Mouse (Mus musculus) adrenal gland, adult (tissue): ENCODE results near the gene Nmnat1.
A peak's percentile ranks its signal among the peaks of the same experiment; 100 is the strongest.
"Not testable (repeated sequence)": the region's sequence is repeated elsewhere in the genome, so short reads cannot be mapped to it uniquely, and the experiment has no call there.

ENCODE experiments used
- DNase-seq, 2 experiments: peaks; one replicate each; pipeline ENCODE4 v3.0.0; 2022 to 2023; ENCODE audit warnings: low spot score in 1 of 2; ENCODE audit not compliant: inconsistent age in 2 of 2

The Nmnat1 gene

DNA sequence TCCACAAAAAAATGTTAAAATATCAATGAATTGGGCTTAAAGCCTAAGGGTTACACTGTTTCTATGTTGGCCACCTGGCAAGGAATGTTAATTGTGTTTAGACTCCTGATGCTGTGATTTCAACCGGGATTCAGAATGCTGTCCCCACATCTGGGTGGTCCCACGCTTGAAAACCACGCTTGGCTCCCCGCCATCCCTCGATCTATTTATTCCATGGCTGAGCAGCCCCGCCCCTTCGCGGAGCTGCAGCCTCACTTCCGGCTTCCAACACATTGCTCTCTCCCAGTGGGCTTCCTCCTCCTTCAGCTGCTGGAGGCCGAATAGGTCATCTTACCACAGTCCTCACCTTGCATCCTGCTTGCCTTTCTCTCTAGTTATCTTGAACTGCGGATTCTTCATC lies 39.1 kb downstream of the Nmnat1 start:
- peak; percentile 36 to 65 for DNase-seq

DNA sequence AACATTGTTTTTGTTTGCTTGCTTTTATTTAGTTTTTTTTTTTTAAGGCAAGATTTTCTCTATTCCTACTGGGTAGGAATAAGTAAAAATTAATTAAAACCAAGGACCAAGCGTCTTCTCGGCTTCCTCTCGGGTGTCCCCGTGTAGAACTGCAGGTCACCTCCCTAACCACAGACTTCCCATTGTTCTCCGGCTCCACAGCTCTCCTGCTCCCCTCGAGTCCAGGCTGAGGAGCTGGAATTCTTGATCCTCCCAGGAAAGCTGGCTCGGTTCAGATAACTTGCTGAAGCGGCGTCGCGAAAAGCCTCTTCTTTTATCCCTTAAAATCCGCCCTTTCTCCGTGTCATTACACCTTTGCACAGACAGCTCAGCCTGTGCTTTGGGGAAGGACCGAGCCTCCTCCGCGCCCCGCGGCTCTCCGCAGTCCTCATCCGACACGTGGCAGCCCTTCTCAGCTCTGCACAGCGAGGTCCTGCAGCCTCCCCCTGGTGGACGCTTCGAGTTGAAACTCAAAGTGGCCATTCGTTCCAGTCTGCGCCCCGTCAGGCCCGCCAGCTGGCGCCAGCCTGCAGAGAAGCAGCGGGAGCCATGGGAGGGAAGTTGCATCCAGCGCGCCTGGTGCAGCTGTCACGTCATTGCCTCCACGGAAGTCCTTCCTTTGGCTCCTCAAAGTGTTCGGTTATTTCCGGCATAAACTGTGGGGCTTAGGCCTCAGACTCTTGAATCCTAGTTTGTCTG lies 39.9 kb downstream of the Nmnat1 start:
- peak; percentile 92 to 96 for DNase-seq

DNA sequence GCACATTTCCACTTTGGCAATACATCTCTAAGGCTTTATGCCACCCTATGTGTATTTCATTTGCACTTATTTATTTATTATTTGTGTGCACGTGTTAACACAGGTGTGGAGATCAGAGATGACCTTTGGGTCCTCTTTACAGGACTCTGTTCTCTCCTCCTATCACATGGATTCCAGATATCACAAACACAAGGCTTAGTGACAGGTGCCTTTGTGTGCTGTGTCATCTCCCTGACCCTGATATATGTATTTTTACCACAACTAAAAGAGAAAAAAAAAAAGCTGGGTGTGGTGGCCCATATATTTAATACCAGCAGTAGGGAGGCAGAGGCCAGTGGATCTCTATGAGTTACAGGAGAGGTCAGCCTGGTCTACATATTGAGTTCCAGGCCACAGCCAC lies 40.5 kb downstream of the Nmnat1 start:
- DNase-seq: no peak

DNA sequence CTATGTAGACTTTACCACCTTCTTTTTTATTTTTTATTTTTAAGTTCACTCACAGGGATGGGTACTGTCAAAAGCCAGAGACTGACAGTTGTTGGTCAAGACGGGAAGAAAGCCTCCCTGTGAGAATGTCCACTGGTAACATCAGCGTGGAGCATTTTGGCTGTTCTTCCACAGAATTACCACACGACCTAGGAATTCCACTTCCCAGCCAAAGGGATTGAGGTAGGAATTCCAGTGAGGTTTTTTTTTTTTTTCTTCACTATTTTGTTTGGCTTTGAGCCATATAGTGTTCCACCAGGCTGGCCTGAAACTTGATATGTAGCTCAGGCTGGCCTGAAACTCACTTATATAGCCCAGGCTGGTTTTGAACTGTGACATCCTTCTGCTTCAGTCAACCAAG lies 42.6 kb downstream of the Nmnat1 start:
- DNase-seq: peak in 1 of 2 experiments; percentile 19

DNA sequence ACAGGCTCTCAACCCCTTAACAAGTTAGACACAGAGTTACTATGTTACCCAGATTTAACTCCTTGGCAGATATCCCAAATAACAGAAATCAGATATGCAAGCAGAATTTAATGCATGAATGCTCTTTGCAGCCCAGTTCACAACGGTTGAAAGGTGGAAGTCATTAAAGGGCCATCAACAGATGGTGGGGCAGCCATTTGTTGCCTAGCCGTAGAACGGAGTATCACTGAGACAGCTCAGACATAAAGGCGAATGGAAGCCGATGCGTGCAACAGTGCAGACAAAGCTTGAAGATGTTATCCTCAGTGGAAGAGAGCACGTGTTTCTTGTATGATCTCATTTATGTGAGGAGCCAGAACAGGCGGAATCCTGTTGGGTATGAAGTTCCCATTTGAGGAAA lies 44.4 kb downstream of the Nmnat1 start:
- DNase-seq: no peak

DNA sequence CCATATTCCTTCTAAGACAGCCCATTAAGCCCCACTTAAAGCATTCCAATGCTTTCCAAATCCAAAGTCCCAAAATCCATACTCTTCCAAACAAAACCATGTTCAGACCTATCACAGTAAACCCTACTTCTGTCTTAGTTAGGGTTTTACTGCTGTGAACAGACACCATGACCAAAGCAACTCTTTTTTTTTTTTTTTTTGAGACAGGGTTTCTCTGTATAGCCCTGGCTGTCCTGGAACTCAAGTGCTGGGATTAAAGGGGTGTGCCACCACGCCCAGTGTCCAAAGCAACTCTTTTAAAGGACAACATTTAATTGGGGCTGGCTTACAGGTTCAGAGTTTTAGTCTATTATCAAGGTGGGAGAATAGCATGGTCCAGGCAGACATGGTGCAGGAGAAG lies 53.1 kb downstream of the Nmnat1 start:
- not testable (repeated sequence) for DNase-seq

DNA sequence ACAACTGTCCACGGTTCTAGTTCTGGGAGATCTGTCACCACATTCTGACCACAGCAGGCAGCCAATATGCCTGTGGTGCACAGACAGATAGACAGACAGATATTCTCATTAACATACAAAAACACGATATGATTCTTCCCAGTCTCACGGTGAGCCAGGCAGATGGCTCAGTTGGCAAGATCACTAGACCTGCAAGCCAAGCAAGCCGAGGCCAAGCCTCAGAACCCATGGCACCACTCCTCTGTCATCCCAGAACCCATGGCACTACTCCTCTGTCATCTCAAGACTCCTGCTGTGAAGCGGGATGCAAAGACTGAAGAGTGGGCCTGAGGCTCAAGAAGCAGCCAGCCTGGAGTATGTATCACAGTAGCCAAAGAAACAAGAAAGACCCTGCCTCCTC lies 55.4 kb downstream of the Nmnat1 start:
- no peak for DNase-seq

DNA sequence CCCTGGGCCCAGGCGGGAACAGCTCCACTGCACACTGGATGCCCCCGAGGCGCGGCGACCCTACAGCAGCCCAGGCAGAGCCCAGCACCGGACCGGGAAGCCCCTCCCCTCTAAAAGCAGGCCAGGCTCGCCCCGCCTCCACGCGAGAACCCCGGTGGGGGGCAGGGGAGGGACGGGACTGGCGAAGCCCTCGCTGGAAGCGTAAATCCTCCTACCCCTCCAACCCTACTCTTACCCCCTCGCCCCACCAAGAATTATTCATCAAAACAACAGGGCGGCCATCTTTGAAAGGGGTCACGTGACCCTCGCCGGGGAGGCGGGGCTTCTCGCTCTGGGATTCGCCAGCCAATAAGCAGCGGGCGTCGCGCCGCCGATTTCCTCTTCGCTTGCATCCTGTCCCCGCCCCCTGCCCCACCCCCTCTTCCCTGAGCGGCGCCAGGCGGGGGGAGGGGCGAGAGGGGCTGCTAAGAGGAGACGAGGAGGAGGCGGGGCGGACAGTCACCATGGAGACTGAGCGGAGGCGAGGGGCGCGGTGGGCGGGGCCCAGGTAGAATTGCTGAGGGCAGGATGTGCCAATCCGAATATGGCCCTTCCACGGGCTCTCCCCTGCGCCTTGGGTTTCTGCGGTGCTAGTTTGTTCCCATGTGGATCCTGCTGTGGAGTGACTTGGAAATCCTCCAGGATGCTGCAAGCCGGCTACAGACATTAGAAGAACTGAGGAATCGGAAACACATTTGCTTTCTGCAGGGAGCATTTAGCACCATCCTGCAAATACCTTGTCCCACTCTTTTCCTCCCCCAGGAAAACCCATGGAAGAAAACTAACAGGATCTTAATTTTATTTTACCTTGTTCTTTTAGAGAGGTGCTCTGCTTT lies 58.4 kb downstream of the Nmnat1 start, which contains the start of gene Ube4b:
Ube4b (minus strand) TSS at position 425 of the 875 bp plus-strand sequence.
- peak; percentile 96 to 99 for DNase-seq

DNA sequence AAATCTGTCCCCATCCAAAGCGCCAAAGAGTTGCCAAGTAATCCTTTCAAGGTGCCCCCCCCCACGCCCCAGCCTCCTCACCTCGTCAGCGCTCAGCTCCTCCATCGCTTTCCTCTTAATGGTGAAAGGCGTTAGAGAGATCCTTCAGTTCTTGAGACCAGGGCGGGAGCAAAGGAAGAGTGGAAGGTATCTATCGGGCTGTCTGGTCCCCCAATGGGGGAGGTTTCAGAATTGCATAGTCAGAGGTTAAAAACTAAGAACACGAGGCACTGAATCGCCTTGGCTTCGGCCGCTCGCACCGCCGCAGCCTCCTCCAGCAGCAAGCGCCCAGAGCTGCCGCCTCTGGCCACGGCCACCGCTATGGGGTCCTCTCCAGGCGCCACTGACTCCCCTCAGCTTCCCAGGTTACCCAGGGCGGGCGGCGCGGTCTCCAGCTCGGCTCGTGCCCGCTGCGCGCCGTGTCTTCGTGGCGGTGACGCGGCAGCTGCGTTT lies 59.2 kb downstream of the Nmnat1 start:
- peak in 1 of 2 experiments; percentile 85 for DNase-seq

DNA sequence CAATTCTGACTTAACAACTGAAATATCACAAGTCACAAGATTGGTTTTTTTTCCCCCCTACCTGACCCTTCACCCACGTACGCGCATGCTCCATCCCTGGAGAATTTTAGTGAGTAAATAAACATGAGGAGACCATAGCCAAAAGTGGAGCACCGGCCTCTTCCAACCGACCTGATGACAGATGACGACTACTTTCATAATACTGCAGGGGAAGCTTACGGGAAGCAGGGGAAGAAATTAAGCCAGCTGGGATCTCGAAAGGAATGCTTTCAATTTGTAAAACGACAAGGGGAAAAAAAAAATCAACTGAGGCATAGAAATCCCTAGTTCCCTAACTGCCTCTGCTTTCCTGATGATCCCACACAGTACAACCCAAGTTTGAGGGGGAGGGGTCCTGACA lies 60.2 kb downstream of the Nmnat1 start:
- DNase-seq: peak in 1 of 2 experiments; percentile 68

DNA sequence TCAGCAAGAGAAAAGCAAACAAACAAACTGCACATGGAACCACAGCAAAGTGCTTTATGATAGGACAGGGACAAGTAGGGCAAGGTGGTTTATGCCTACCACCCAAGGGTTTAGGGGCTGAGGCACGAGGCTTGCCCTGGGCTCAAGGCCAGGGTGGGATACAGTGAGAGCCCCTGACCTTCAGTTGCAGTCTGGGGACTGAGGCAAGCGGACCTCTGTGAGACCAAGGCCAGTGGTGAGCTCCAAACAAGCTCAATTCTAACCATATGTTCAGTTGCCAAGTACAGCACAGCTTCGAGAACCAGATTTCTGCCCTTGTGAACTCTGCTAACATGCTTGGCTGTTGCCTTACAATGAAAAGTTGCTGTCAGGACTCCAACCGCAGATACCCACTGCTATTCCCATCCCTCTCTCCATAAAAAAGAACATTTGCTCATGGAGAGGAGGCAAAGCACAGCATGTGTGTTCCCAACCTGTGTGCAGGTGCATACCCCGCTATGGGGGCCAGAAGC lies 67.1 kb downstream of the Nmnat1 start:
- peak in 1 of 2 experiments; percentile 69 for DNase-seq
